Comparison of ENCODE assay signal across 24 mouse cellular contexts in genomic region chr15:101184300-101184699, GRCm38 (mm10).
"Had no signal": no experiment of that assay in that cellular context is flagged by ENCODE, and none has a peak within 500 bp of the region (broad histone marks: within the 10 kb centered on the region; RNA-seq: fewer than 3 reads in every experiment).

No protein-coding gene starts in this region.

- H3K27ac ChIP-seq: limb, embryonic 10.5 days; limb, embryonic 13.5 days; liver, embryonic 12.5 days; liver, embryonic 15.5 days; midbrain, embryonic 10.5 days; midbrain, embryonic 15.5 days; neural tube, embryonic 12.5 days; neural tube, embryonic 15.5 days had no signal

- H3K4me2 ChIP-seq: intestine, embryonic 15.5 days; limb, embryonic 13.5 days; liver, embryonic 12.5 days; liver, embryonic 15.5 days; midbrain, embryonic 15.5 days; neural tube, embryonic 12.5 days; neural tube, embryonic 15.5 days had no signal

- H3K9ac ChIP-seq: intestine, embryonic 15.5 days; limb, embryonic 13.5 days; liver, embryonic 12.5 days; liver, embryonic 15.5 days; midbrain, embryonic 15.5 days; neural tube, embryonic 12.5 days; neural tube, embryonic 15.5 days had no signal

- H3K4me3 ChIP-seq: intestine, embryonic 15.5 days; limb, embryonic 10.5 days; limb, embryonic 13.5 days; liver, embryonic 12.5 days; liver, embryonic 15.5 days; megakaryocyte, embryonic 14.5 days; midbrain, embryonic 10.5 days; midbrain, embryonic 15.5 days; neural tube, embryonic 12.5 days; neural tube, embryonic 15.5 days had no signal

- DNase-seq: kidney, adult 18-20 months; kidney, adult 9 months; kidney, postnatal 14 days; kidney, postnatal 4 days; layer of hippocampus, adult 9-11 months; liver; lung, adult 2 months; lung, postnatal 36 days; right cerebral cortex, adult 18-20 months; right cerebral cortex, postnatal 14 days; right cerebral cortex, postnatal 4 days; thymus, adult 2 months; thymus, postnatal 14 days; thymus, postnatal 4 days had no signal

- H3K27me3 ChIP-seq: intestine, embryonic 15.5 days; limb, embryonic 13.5 days; liver, embryonic 15.5 days; megakaryocyte, embryonic 14.5 days; midbrain, embryonic 15.5 days; neural tube, embryonic 12.5 days; neural tube, embryonic 15.5 days had no signal

- ATAC-seq: intestine, embryonic 15.5 days; liver, embryonic 12.5 days; midbrain, embryonic 15.5 days had no signal

- H3K36me3 ChIP-seq: liver, embryonic 15.5 days; midbrain, embryonic 15.5 days; neural tube, embryonic 15.5 days had no signal

- H3K9me3 ChIP-seq: intestine, embryonic 15.5 days; limb, embryonic 10.5 days; limb, embryonic 13.5 days; liver, embryonic 12.5 days; liver, embryonic 15.5 days; megakaryocyte, embryonic 14.5 days; midbrain, embryonic 10.5 days; midbrain, embryonic 15.5 days; neural tube, embryonic 12.5 days; neural tube, embryonic 15.5 days had no signal
